Mouse (Mus musculus): ENCODE results near the gene C8g. TPM values are rescaled to one million over a fixed set of nuclear protein-coding genes. Genes with fewer than 3 reads are reported as not detected.

Gene C8g
- polyA plus RNA-seq, 1 experiment from 2014 or later = 5.1 TPM

DNA sequence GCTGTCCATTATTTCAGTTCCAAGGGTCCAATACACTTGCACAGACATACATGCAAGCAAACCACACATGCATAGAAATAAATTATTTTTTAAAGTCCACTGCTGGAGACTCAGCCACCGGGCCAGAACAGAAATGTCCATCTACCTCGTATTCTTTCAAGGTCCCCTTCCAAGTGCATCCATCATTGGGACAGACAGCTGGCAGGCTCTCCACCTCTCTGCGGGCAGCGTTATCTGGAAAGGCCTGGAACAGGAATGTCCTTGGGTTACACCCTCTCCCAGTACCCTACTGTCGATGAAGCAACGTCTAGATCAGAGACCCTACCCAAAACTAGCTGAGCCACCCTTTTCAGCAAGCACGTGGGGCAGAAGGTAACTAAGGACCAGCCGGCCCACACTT lies 35.0 kb upstream of the C8g start:
- no peak overlapping the region for H3K27ac ChIP-seq (ENCODE audit: low read depth, low read length)
- 90% methylated on average over 8 of the region's 8 CpGs for WGBS
- no peaks in the 10 kb centered on the region for H3K4me1 ChIP-seq (ENCODE audit: control insufficient read depth, insufficient read depth, low read length)
- H3K4me3 ChIP-seq (ENCODE audit: low read depth, low read length) = no peak overlapping the region
- ATAC-seq (ENCODE audit: insufficient read depth, low FRiP score, low TSS enrichment) (no peak), DNase-seq (ENCODE audit: low spot score) (no peak)
- no peak overlapping the region for H3K4me2 ChIP-seq (ENCODE audit: low read depth)
- H3K9ac ChIP-seq (ENCODE audit: low read length) = no peak overlapping the region
- no peaks in the 10 kb centered on the region for H3K27me3 ChIP-seq (ENCODE audit: control insufficient read depth, insufficient read depth, low read length)
- no peaks in the 10 kb centered on the region for H3K9me3 ChIP-seq (ENCODE audit: control insufficient read depth, low read length)
- H3K36me3 ChIP-seq (ENCODE audit: control insufficient read depth, insufficient read depth, low read length) = no peaks in the 10 kb centered on the region; the same call in 1 of the 2 replicates

DNA sequence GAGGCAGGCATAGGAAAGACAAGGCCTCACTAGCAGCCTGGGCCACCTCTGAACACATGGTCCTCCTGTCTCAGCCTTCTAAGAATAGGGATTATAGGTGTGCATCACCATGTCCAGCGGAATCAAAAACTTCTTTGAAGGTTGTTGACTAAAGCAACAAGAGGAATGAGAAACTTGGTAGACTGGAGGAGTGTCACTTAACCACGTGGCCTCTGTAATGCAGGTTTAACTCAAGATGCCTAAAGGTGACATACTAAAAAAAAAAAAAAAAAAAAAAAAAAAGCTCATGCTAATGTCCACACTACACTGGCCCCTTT lies 33.3 kb upstream of the C8g start:
- Histone ChIP-seq H3K9me3 (ENCODE audit: control insufficient read depth, low read length) (no peaks in the 10 kb centered on the region), H3K4me1 (ENCODE audit: control insufficient read depth, insufficient read depth, low read length) (no peaks in the 10 kb centered on the region), H3K36me3 (ENCODE audit: control insufficient read depth, insufficient read depth, low read length) (peaks cover 5% of the 10 kb centered on the region; the same call in 1 of the 2 replicates), H3K9ac (ENCODE audit: low read length) (no peak overlapping the region), H3K4me3 (ENCODE audit: low read depth, low read length) (no peak overlapping the region), H3K27me3 (ENCODE audit: control insufficient read depth, insufficient read depth, low read length) (no peaks in the 10 kb centered on the region), H3K4me2 (ENCODE audit: low read depth) (no peak overlapping the region), H3K27ac (ENCODE audit: low read depth, low read length) (no peak overlapping the region)
- WGBS = 87% methylated on average over 2 of the region's 2 CpGs
- ATAC-seq (ENCODE audit: insufficient read depth, low FRiP score, low TSS enrichment) = no peak
- no peak for DNase-seq (ENCODE audit: low spot score)

DNA sequence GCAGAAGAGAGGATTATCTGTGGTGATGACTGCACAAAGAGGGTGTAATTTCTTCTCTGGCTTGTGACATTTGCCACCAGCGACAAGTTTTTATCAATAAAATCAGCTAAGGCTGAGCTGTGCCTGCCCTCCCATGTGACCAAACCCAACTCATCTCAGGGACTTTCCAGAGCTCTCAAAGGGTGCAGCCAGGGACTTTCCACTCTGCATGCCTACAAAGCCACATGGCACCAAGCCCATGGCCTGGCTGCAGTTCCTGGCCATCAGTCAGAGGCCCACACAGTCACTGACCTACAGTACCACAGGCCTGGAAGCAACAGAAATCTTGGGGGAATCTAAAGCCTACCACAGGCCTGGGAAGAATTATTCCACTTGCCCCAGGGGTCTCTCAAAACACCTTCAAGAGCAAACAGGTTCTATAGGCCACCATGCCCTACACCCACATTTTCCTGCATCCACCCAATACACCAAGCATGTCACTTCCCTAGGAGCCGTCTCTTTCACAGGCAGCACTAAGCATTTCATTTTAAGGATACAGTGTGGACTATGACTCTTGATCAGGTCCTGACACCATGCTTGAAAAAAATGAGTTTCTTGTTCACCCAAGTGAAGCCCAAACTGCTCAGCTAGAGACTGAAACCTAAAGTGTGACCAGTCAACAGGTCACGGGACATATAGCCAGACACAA lies 32.8 kb upstream of the C8g start:
- no peak overlapping the region for H3K4me3 ChIP-seq (ENCODE audit: low read depth, low read length)
- no peaks in the 10 kb centered on the region for H3K9me3 ChIP-seq (ENCODE audit: control insufficient read depth, low read length)
- no peak overlapping the region for H3K4me2 ChIP-seq (ENCODE audit: low read depth)
- no peak for ATAC-seq (ENCODE audit: insufficient read depth, low FRiP score, low TSS enrichment)
- 90% methylated on average over 3 of the region's 3 CpGs for WGBS
- no peak overlapping the region for H3K27ac ChIP-seq (ENCODE audit: low read depth, low read length)
- no peaks in the 10 kb centered on the region for H3K4me1 ChIP-seq (ENCODE audit: control insufficient read depth, insufficient read depth, low read length)
- H3K27me3 ChIP-seq (ENCODE audit: control insufficient read depth, insufficient read depth, low read length) = no peaks in the 10 kb centered on the region
- peaks cover 5% of the 10 kb centered on the region; the same call in 1 of the 2 replicates for H3K36me3 ChIP-seq (ENCODE audit: control insufficient read depth, insufficient read depth, low read length)
- H3K9ac ChIP-seq (ENCODE audit: low read length) = no peak overlapping the region
- DNase-seq (ENCODE audit: low spot score) = no peak

DNA sequence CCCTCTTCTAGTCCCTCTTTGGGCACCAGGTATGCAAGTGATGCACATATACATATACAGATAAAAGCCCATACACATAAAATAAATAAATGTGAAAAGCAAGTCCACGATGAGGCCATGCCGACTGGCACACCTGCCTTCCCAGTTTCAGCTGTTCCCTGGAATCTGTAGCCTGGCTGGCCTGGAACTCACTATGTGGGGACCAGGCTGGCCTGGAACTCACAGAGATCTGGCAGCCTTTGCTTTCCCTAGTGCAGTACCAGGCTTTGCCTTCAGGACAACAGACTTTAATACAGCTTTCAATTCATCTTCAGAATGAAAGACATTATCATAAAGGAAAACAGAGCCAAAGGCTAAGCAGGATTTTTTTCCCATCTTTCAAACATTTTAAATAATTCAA lies 32.2 kb upstream of the C8g start:
- Histone ChIP-seq H3K9ac (ENCODE audit: low read length) (no peak overlapping the region), H3K4me2 (ENCODE audit: low read depth) (no peak overlapping the region), H3K27me3 (ENCODE audit: control insufficient read depth, insufficient read depth, low read length) (no peaks in the 10 kb centered on the region), H3K4me1 (ENCODE audit: control insufficient read depth, insufficient read depth, low read length) (no peaks in the 10 kb centered on the region), H3K9me3 (ENCODE audit: control insufficient read depth, low read length) (no peaks in the 10 kb centered on the region), H3K36me3 (ENCODE audit: control insufficient read depth, insufficient read depth, low read length) (peaks cover 7% of the 10 kb centered on the region; the same call in 1 of the 2 replicates), H3K4me3 (ENCODE audit: low read depth, low read length) (no peak overlapping the region), H3K27ac (ENCODE audit: low read depth, low read length) (no peak overlapping the region)
- WGBS = 94% methylated on average over 2 of the region's 2 CpGs
- DNase-seq (ENCODE audit: low spot score) (no peak), ATAC-seq (ENCODE audit: insufficient read depth, low FRiP score, low TSS enrichment) (no peak)

DNA sequence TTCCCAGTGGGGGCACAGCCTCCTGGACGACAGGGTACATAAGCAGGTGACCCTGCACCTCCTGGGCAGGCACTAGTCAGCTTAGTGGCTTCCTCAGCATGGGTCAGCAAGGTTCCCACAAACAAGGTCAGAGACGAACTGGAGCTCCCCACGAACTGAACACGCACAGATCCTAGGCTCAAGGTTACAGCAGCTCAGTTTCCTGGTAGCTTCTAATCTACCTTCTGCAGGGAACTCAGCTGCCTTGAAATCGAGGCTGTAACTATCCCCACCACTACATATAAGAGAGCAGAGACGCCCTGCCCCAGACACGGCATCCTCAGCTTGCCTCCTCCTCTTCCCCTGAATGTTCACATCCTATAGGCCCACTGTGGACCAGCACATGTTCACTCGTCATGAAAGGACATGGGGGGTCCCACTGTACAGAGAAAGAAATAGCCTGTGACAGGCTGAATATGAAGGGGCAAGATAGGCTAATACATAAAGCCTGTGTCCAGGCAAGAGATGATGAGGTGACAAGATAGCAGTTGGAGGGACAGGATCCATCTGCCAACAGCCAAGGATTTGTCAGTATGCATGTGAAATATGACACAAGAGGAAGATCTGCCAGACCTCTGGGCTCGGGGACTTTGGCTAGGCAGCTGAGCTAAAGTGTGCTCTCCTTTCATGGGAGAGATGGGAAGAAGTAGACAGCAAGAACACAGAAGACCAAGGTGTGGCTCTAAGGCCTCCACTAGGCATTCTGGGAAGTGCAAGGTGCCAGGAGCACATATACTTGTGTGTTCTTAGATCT lies 25.2 kb upstream of the C8g start:
- Histone ChIP-seq H3K9ac (ENCODE audit: low read length) (no peak overlapping the region), H3K36me3 (ENCODE audit: control insufficient read depth, insufficient read depth, low read length) (peaks cover 34% of the 10 kb centered on the region), H3K27ac (ENCODE audit: low read depth, low read length) (no peak overlapping the region), H3K9me3 (ENCODE audit: control insufficient read depth, low read length) (no peaks in the 10 kb centered on the region), H3K4me3 (ENCODE audit: low read depth, low read length) (no peak overlapping the region), H3K4me1 (ENCODE audit: control insufficient read depth, insufficient read depth, low read length) (no peaks in the 10 kb centered on the region), H3K4me2 (ENCODE audit: low read depth) (no peak overlapping the region), H3K27me3 (ENCODE audit: control insufficient read depth, insufficient read depth, low read length) (no peaks in the 10 kb centered on the region)
- WGBS = 85% methylated on average over 9 of the region's 9 CpGs
- ATAC-seq (ENCODE audit: insufficient read depth, low FRiP score, low TSS enrichment) (no peak), DNase-seq (ENCODE audit: low spot score) (no peak)

DNA sequence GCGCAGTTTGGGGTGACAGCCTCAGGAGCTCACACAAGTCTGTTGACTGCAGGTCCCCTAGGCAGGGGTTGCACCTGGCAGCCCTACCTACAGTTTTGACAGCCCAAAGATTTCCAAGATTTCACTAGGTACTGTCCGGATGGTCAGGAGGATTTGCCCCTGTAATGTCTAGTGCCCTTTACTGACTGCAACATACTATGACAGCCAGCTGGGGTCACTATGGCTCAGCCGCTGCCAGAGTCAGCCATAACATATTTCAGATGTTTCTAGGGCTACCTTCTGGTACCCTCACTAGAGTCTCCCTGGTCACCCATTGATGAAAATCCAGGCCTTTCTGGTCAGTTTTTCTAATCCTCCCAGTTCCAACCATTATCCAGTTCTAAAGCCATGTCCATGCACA lies 8.4 kb upstream of the C8g start:
- WGBS = 68% methylated on average over 3 of the region's 3 CpGs
- Histone ChIP-seq H3K36me3 (ENCODE audit: control insufficient read depth, insufficient read depth, low read length) (peaks cover 4% of the 10 kb centered on the region), H3K9ac (ENCODE audit: low read length) (no peak overlapping the region), H3K4me3 (ENCODE audit: low read depth, low read length) (no peak overlapping the region), H3K9me3 (ENCODE audit: control insufficient read depth, low read length) (no peaks in the 10 kb centered on the region), H3K27ac (ENCODE audit: low read depth, low read length) (no peak overlapping the region), H3K27me3 (ENCODE audit: control insufficient read depth, insufficient read depth, low read length) (no peaks in the 10 kb centered on the region), H3K4me1 (ENCODE audit: control insufficient read depth, insufficient read depth, low read length) (no peaks in the 10 kb centered on the region), H3K4me2 (ENCODE audit: low read depth) (no peak overlapping the region)
- ATAC-seq (ENCODE audit: insufficient read depth, low FRiP score, low TSS enrichment) (no peak), DNase-seq (ENCODE audit: low spot score) (no peak)

DNA sequence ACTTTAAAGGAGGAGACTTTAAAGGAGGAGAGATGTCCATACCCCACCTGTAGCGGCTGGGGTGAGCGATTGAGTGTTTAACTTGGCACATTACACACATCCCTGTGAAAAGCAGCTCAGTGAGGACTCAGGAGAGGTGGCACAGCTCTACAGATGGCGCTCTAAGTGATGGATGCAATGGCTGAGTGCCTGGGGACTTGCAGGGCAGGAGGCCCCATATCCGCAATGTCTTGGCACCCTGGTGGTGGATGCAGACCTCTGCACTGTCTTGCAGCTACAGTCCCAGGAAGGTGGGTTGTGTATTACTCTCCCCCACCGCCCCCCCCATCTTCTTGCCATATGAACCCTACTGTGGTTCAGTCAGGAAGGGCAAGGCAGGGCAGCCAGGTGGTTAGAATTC lies 5.4 kb upstream of the C8g start:
- no peak for DNase-seq (ENCODE audit: low spot score)
- no peak overlapping the region for H3K27ac ChIP-seq (ENCODE audit: low read depth, low read length)
- no peak overlapping the region for H3K4me3 ChIP-seq (ENCODE audit: low read depth, low read length)
- no peak overlapping the region for H3K4me2 ChIP-seq (ENCODE audit: low read depth)
- no peak overlapping the region for H3K9ac ChIP-seq (ENCODE audit: low read length)
- H3K36me3 ChIP-seq (ENCODE audit: control insufficient read depth, insufficient read depth, low read length) = peaks cover 9% of the 10 kb centered on the region
- H3K27me3 ChIP-seq (ENCODE audit: control insufficient read depth, insufficient read depth, low read length) = no peaks in the 10 kb centered on the region
- no peaks in the 10 kb centered on the region for H3K9me3 ChIP-seq (ENCODE audit: control insufficient read depth, low read length)
- H3K4me1 ChIP-seq (ENCODE audit: control insufficient read depth, insufficient read depth, low read length) = 0 out of 2 replicates have a peak, but pooled peaks cover 1% of the 10 kb centered on the region
- WGBS = 37% methylated on average over 5 of the region's 5 CpGs
- ATAC-seq (ENCODE audit: insufficient read depth, low FRiP score, low TSS enrichment) = no peak

DNA sequence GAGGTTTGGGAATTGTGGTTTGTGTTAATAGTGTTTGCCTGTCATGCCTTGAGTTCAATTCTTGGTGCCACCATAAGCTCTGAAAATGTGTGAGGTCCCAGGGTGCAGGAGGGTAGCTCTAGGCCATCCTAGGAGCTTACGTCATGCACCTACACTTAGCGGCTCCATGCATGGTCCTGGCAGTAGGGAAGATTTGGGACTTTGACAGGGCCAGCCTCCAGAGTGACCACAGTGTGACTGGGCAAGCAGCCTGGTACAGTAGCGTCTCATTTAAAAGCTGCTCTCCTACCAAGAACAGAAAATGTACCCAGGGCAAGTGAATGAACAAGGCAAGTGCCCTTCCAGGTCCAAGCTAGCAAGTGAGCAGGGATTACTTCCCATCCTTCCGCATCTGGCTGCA lies 4.3 kb upstream of the C8g start:
- DNase-seq (ENCODE audit: low spot score) (no peak), ATAC-seq (ENCODE audit: insufficient read depth, low FRiP score, low TSS enrichment) (no peak)
- H3K9me3 ChIP-seq (ENCODE audit: control insufficient read depth, low read length) = no peaks in the 10 kb centered on the region
- peaks cover 9% of the 10 kb centered on the region for H3K36me3 ChIP-seq (ENCODE audit: control insufficient read depth, insufficient read depth, low read length)
- no peak overlapping the region for H3K4me2 ChIP-seq (ENCODE audit: low read depth)
- H3K4me1 ChIP-seq (ENCODE audit: control insufficient read depth, insufficient read depth, low read length) = peaks cover 8% of the 10 kb centered on the region; the same call in 1 of the 2 replicates
- no peak overlapping the region for H3K9ac ChIP-seq (ENCODE audit: low read length)
- WGBS = 95% methylated on average over 4 of the region's 4 CpGs
- no peak overlapping the region for H3K27ac ChIP-seq (ENCODE audit: low read depth, low read length)
- H3K27me3 ChIP-seq (ENCODE audit: control insufficient read depth, insufficient read depth, low read length) = no peaks in the 10 kb centered on the region
- H3K4me3 ChIP-seq (ENCODE audit: low read depth, low read length) = no peak overlapping the region

DNA sequence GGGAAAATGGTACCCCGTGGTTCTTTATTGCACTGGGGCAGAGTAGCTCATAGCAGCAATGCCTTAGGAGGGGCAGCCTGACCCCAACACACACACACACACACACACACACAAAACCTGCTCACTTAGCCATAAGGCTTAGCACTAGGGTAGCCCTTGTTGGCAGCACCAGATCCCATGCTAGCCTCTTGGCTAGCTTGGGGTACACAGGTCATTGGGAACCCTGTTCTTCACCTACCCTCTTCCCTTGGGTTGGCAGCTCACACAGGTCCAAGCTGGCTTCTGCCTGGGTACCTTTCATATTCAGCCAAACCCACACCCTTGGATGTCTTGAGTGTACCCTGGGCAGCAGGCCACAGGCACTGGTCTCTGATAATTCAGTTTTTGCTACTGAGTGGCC lies 3.5 kb upstream of the C8g start:
- H3K27ac ChIP-seq (ENCODE audit: low read depth, low read length) = no peak overlapping the region
- H3K36me3 ChIP-seq (ENCODE audit: control insufficient read depth, insufficient read depth, low read length) = peaks cover 9% of the 10 kb centered on the region
- H3K4me3 ChIP-seq (ENCODE audit: low read depth, low read length) = no peak overlapping the region
- H3K9me3 ChIP-seq (ENCODE audit: control insufficient read depth, low read length) = no peaks in the 10 kb centered on the region
- WGBS = 71% methylated on average over 1 of the region's 1 CpGs
- no peak overlapping the region for H3K4me2 ChIP-seq (ENCODE audit: low read depth)
- H3K4me1 ChIP-seq (ENCODE audit: control insufficient read depth, insufficient read depth, low read length) = peaks cover 8% of the 10 kb centered on the region; the same call in 1 of the 2 replicates
- ATAC-seq (ENCODE audit: insufficient read depth, low FRiP score, low TSS enrichment) (no peak), DNase-seq (ENCODE audit: low spot score) (no peak)
- H3K27me3 ChIP-seq (ENCODE audit: control insufficient read depth, insufficient read depth, low read length) = no peaks in the 10 kb centered on the region
- H3K9ac ChIP-seq (ENCODE audit: low read length) = no peak overlapping the region

Measured in neural tube, embryonic 11.5 days (tissue).